Mouse (Mus musculus) brain, embryonic 14.5 days (tissue): Measurements from ENCODE around the gene Ttf1.

Experiments used
- CTCF ChIP-seq: fragments of 200-500 bp; IDR thresholded peaks from 2 replicates; pipeline ENCODE4 v1.5.1; 2012; ENCODE audit warnings: inconsistent platforms, mild to moderate bottlenecking, moderate library complexity, borderline replicate concordance; ENCODE audit not compliant: insufficient read depth, insufficient read length; ENCODE audit errors: extremely low read depth
- POLR2A ChIP-seq: fragments of 200-500 bp; IDR thresholded peaks from 2 replicates; pipeline ENCODE4 v1.6.1; 2012; ENCODE audit warnings: mild to moderate bottlenecking, inconsistent platforms, borderline replicate concordance; ENCODE audit not compliant: poor library complexity, insufficient read depth, insufficient read length, severe bottlenecking; ENCODE audit errors: extremely low read depth

- no peak for TF ChIP-seq CTCF
- TF ChIP-seq POLR2A = no peak
Measured at GRCm38 (mm10) chr2:29130118-29130899, 70.2 kb downstream of the Ttf1 start.
